Mouse (Mus musculus) spleen, adult 2 months (tissue): ENCODE data around the gene Il17ra. TPM values are rescaled to one million over a fixed set of nuclear protein-coding genes. Genes with fewer than 3 reads are reported as not detected.

Experiments used
- DNase-seq, 2 experiments: peaks; one replicate each; pipeline versions ENCODE4 v3.0.0 to v3.0.0-alpha.2; 2012 to 2021; ENCODE audit warnings: low spot score in 2 of 2, low read depth in 1 of 2
- H3K27ac ChIP-seq: fragments of 200-500 bp; 2 replicates; pipeline ENCODE4 v1.5.1; 2012; ENCODE audit warnings: low read length, inconsistent platforms; ENCODE audit not compliant: insufficient read depth
- H3K27me3 ChIP-seq: fragments of 200-500 bp; 2 replicates; pipeline ENCODE4 v1.6.1; 2012; ENCODE audit warnings: mild to moderate bottlenecking, moderate library complexity, low read length, inconsistent platforms; ENCODE audit not compliant: control insufficient read depth, insufficient read depth
- H3K36me3 ChIP-seq: fragments of 200-500 bp; 2 replicates; pipeline ENCODE4 v1.6.1; 2012; ENCODE audit warnings: mild to moderate bottlenecking, low read length, inconsistent platforms; ENCODE audit not compliant: control insufficient read depth, insufficient read depth
- H3K4me1 ChIP-seq: fragments of 200-500 bp; 2 replicates; pipeline ENCODE4 v1.6.1; 2011; ENCODE audit warnings: inconsistent platforms; ENCODE audit not compliant: control insufficient read depth, insufficient read depth, insufficient read length
- H3K4me3 ChIP-seq: fragments of 200-500 bp; 2 replicates; pipeline ENCODE4 v1.5.1; 2011; ENCODE audit warnings: mild to moderate bottlenecking, inconsistent platforms; ENCODE audit not compliant: insufficient read depth, insufficient read length; ENCODE audit errors: extremely low read depth
- CTCF ChIP-seq: fragments of 200-500 bp; IDR thresholded peaks from 2 replicates; pipeline ENCODE4 v1.5.1; 2011; ENCODE audit warnings: mild to moderate bottlenecking, inconsistent platforms; ENCODE audit not compliant: insufficient read depth, insufficient read length, insufficient replicate concordance; ENCODE audit errors: extremely low read depth
- POLR2A ChIP-seq: fragments of 200-500 bp; IDR thresholded peaks from 2 replicates; pipeline ENCODE4 v1.6.1; 2011; ENCODE audit warnings: low read depth, low read length, inconsistent platforms
- WGBS: fragments of 180-500 bp; shearing (Covaris S2); methylation state at CpG from one replicate; pipeline ENCODE4 v1.1.7; 2018; 5-methylcytosine and 5-hydroxymethylcytosine counted together
- polyA plus RNA-seq: library from polyadenylated mRNA; depleted of rRNA; stranded (reverse); fragments of >200 nt; gene quantifications from 2 replicates; pipeline ENCODE4 v1.2.3, GENCODE M21; 2012

The Il17ra gene
- polyA plus RNA-seq, 1 experiment, result 93.1 TPM

- H3K27me3 ChIP-seq, result no peaks in the 10 kb centered on the region
- WGBS, result 8% methylated on average over 9 of the region's 9 CpGs
- no peaks in the 10 kb centered on the region for H3K36me3 ChIP-seq
- TF ChIP-seq CTCF (no peak), POLR2A (no peak)
- peaks cover 24% of the 10 kb centered on the region for H3K4me1 ChIP-seq
- peak overlapping the region; percentile 98 for H3K27ac ChIP-seq
- H3K4me3 ChIP-seq, result peak overlapping the region; percentile 97
- DNase-seq, result no peak
These were observed 1.4 kb downstream of the Il17ra start for GRCm38 (mm10) chr6:120464406-120464939.

GRCm38 (mm10) chr6:120465393-120465792, 2.3 kb downstream of the Il17ra start:
- H3K4me1 ChIP-seq, result peaks cover 30% of the 10 kb centered on the region
- 16% methylated on average over 4 of the region's 4 CpGs for WGBS
- peak overlapping the region; percentile 6; the same call in 1 of the 2 replicates for H3K4me3 ChIP-seq
- TF ChIP-seq CTCF (no peak), POLR2A (no peak)
- H3K36me3 ChIP-seq, result no peaks in the 10 kb centered on the region
- no peak for DNase-seq
- no peaks in the 10 kb centered on the region for H3K27me3 ChIP-seq
- peak overlapping the region; percentile 52 for H3K27ac ChIP-seq

- TF ChIP-seq CTCF (no peak), POLR2A (no peak)
- WGBS, result 4% methylated on average over 10 of the region's 10 CpGs
- H3K4me1 ChIP-seq, result peaks cover 33% of the 10 kb centered on the region
- H3K36me3 ChIP-seq, result no peaks in the 10 kb centered on the region
- H3K27ac ChIP-seq, result peak overlapping the region; percentile 93
- peak; percentile 65 to 69 for DNase-seq
- H3K4me3 ChIP-seq, result peak overlapping the region; percentile 35
- H3K27me3 ChIP-seq, result no peaks in the 10 kb centered on the region
These were observed 3.7 kb downstream of the Il17ra start for GRCm38 (mm10) chr6:120466609-120467329.

- Histone ChIP-seq H3K4me3 (no peak overlapping the region), H3K27me3 (no peaks in the 10 kb centered on the region), H3K4me1 (peaks cover 44% of the 10 kb centered on the region), H3K36me3 (no peaks in the 10 kb centered on the region), H3K27ac (peak overlapping the region; percentile 63)
- 42% methylated on average over 4 of the region's 4 CpGs for WGBS
- TF ChIP-seq CTCF, result no peak
- no peak for TF ChIP-seq POLR2A
- DNase-seq, result no peak
These were observed 5.2 kb downstream of the Il17ra start for GRCm38 (mm10) chr6:120468259-120468658.

- Histone ChIP-seq H3K27me3 (no peaks in the 10 kb centered on the region), H3K4me1 (peaks cover 51% of the 10 kb centered on the region), H3K36me3 (peaks cover 3% of the 10 kb centered on the region; the same call in 1 of the 2 replicates), H3K4me3 (no peak overlapping the region), H3K27ac (peak overlapping the region; percentile 82)
- DNase-seq, result no peak
- 47% methylated on average over 3 of the region's 3 CpGs for whole genome bisulfite sequencing
- TF ChIP-seq POLR2A (no peak), CTCF (no peak)
These were observed 6.2 kb downstream of the Il17ra start for GRCm38 (mm10) chr6:120469268-120469667.

- Histone ChIP-seq H3K4me3 (no peak overlapping the region), H3K4me1 (peaks cover 49% of the 10 kb centered on the region), H3K36me3 (peaks cover 7% of the 10 kb centered on the region), H3K27me3 (no peaks in the 10 kb centered on the region), H3K27ac (peak overlapping the region; percentile 82)
- no peak for TF ChIP-seq POLR2A
- no peak for TF ChIP-seq CTCF
- DNase-seq, result no peak
These were observed 6.7 kb downstream of the Il17ra start for GRCm38 (mm10) chr6:120469770-120470169.

- no peak for TF ChIP-seq CTCF
- TF ChIP-seq POLR2A, result no peak
- no peak for DNase-seq
- Histone ChIP-seq H3K4me1 (peaks cover 48% of the 10 kb centered on the region; the same call in 1 of the 2 replicates), H3K36me3 (peaks cover 16% of the 10 kb centered on the region), H3K27ac (peak overlapping the region; percentile 82), H3K27me3 (no peaks in the 10 kb centered on the region), H3K4me3 (no peak overlapping the region)
- WGBS, result 18% methylated on average over 1 of the region's 1 CpGs
These were observed 7.6 kb downstream of the Il17ra start for GRCm38 (mm10) chr6:120470666-120471065.
